Mouse (Mus musculus) intestine, embryonic 15.5 days (tissue): ENCODE data around the gene Olfr1099. TPM values are rescaled to one million over a fixed set of nuclear protein-coding genes. Genes with fewer than 3 reads are reported as not detected.

Experiments used
- ATAC-seq: fragments of 200-750 bp; cut with Nextera tagmentation; 2 replicates; pipeline ENCODE4 v1.8.0; 2017; ENCODE audit warnings: moderate TSS enrichment, moderate library complexity
- H3K27ac ChIP-seq: fragments of 300-500 bp; sonication (generic); 2 replicates; pipeline ENCODE4 v1.5.1; 2015; ENCODE audit warnings: mild to moderate bottlenecking, inconsistent platforms
- H3K27me3 ChIP-seq: fragments of 300-500 bp; sonication (generic); replicated peaks from 2 replicates; pipeline ENCODE4 v1.6.1; 2015; ENCODE audit warnings: inconsistent platforms
- H3K36me3 ChIP-seq: fragments of 300-500 bp; sonication (generic); 2 replicates; pipeline ENCODE4 v1.6.1; 2015; ENCODE audit warnings: inconsistent platforms
- H3K4me1 ChIP-seq: fragments of 300-500 bp; sonication (generic); replicated peaks from 2 replicates; pipeline ENCODE4 v1.6.1; 2015; ENCODE audit warnings: inconsistent platforms
- H3K4me2 ChIP-seq: fragments of 300-500 bp; sonication (generic); replicated peaks from 2 replicates; pipeline ENCODE4 v1.6.1; 2015; ENCODE audit warnings: mild to moderate bottlenecking, inconsistent platforms
- H3K4me3 ChIP-seq: fragments of 300-500 bp; sonication (generic); replicated peaks from 2 replicates; pipeline ENCODE4 v1.5.1; 2015; ENCODE audit warnings: inconsistent platforms
- H3K9ac ChIP-seq: fragments of 300-500 bp; sonication (generic); 2 replicates; pipeline ENCODE4 v1.6.1; 2015; ENCODE audit warnings: inconsistent platforms
- H3K9me3 ChIP-seq: fragments of 300-500 bp; sonication (generic); 2 replicates; pipeline ENCODE4 v1.6.1; 2016; ENCODE audit warnings: inconsistent platforms
- WGBS: fragments of 180-500 bp; shearing (Covaris S2); methylation state at CpG from one replicate; pipeline ENCODE4 v1.1.7; 2015; 5-methylcytosine and 5-hydroxymethylcytosine counted together
- polyA plus RNA-seq: library from polyadenylated mRNA; unstranded; fragments of >200 nt; fragmentation: Nextera tagmentation; extraction: Ambion mirVana; gene quantifications from 2 replicates; pipeline ENCODE4 v1.2.1, GENCODE M21; 2015

The Olfr1099 gene
- polyA plus RNA-seq, result not detected in 2 replicates

- no peak for ATAC-seq
These were observed at the start of gene Olfr1099 for GRCm38 (mm10) chr2:86960593-86960992. Olfr1099 (minus strand) TSS chr2:86960693.

GRCm38 (mm10) chr2:86998098-86998497 is 37.6 kb upstream of the Olfr1099 start, which contains the start of gene Olfr1102:
Olfr1102 (plus strand) TSS chr2:86998398.
- Histone ChIP-seq H3K4me1 (no peaks in the 10 kb centered on the region), H3K4me3 (no peak within 1 kb of the TSS), H3K27ac (no peak within 1 kb of the TSS), H3K27me3 (no peaks in the 10 kb centered on the region), H3K4me2 (no peak within 1 kb of the TSS), H3K9me3 (no peaks in the 10 kb centered on the region), H3K36me3 (no peaks in the 10 kb centered on the region), H3K9ac (no peak within 1 kb of the TSS)
- no peak for ATAC-seq

More at GRCm38 (mm10) chr2:86960593-86960992, at the start of gene Olfr1099:
- Histone ChIP-seq H3K4me1 (no peaks in the 10 kb centered on the region), H3K4me3 (no peak within 1 kb of the TSS), H3K27ac (no peak within 1 kb of the TSS), H3K9me3 (no peaks in the 10 kb centered on the region), H3K36me3 (no peaks in the 10 kb centered on the region), H3K9ac (no peak within 1 kb of the TSS), H3K4me2 (no peak within 1 kb of the TSS), H3K27me3 (no peaks in the 10 kb centered on the region)
- 78% methylated on average over 1 of the region's 1 CpGs for WGBS

GRCm38 (mm10) chr2:86991121-86991520 is 30.6 kb upstream of the Olfr1099 start, which contains the start of gene Olfr1101:
Olfr1101 (minus strand) TSS chr2:86991221.
- WGBS, result 74% methylated on average over 3 of the region's 3 CpGs
- no peaks in the 10 kb centered on the region for H3K36me3 ChIP-seq
- H3K4me3 ChIP-seq, result no peak within 1 kb of the TSS
- H3K4me1 ChIP-seq, result no peaks in the 10 kb centered on the region
- no peaks in the 10 kb centered on the region for H3K27me3 ChIP-seq
- H3K4me2 ChIP-seq, result no peak within 1 kb of the TSS
- H3K27ac ChIP-seq, result no peak within 1 kb of the TSS
- ATAC-seq, result no peak
- no peaks in the 10 kb centered on the region for H3K9me3 ChIP-seq
- H3K9ac ChIP-seq, result no peak within 1 kb of the TSS

- Histone ChIP-seq H3K36me3 (no peaks in the 10 kb centered on the region), H3K4me3 (no peak within 1 kb of the TSS), H3K9me3 (no peaks in the 10 kb centered on the region), H3K9ac (no peak within 1 kb of the TSS), H3K27ac (no peak within 1 kb of the TSS), H3K4me1 (no peaks in the 10 kb centered on the region), H3K27me3 (no peaks in the 10 kb centered on the region), H3K4me2 (no peak within 1 kb of the TSS)
- ATAC-seq, result no peak
- WGBS, result 72% methylated on average over 3 of the region's 3 CpGs
These were observed 19.4 kb upstream of the Olfr1099 start, which contains the start of gene Olfr1100 for GRCm38 (mm10) chr2:86979854-86980253. Olfr1100 (minus strand) TSS chr2:86979954.

- Histone ChIP-seq H3K4me1 (no peaks in the 10 kb centered on the region), H3K9ac (no peak overlapping the region), H3K9me3 (no peaks in the 10 kb centered on the region), H3K36me3 (no peaks in the 10 kb centered on the region), H3K4me3 (no peak overlapping the region), H3K27me3 (no peaks in the 10 kb centered on the region), H3K4me2 (no peak overlapping the region), H3K27ac (no peak overlapping the region)
- no peak for ATAC-seq
These were observed 33.9 kb downstream of the Olfr1099 start for GRCm38 (mm10) chr2:86926557-86926956.

- Histone ChIP-seq H3K4me1 (no peaks in the 10 kb centered on the region), H3K36me3 (no peaks in the 10 kb centered on the region), H3K27me3 (no peaks in the 10 kb centered on the region), H3K27ac (no peak within 1 kb of the TSS), H3K9ac (no peak within 1 kb of the TSS), H3K4me2 (no peak within 1 kb of the TSS), H3K9me3 (no peaks in the 10 kb centered on the region), H3K4me3 (no peak within 1 kb of the TSS)
- WGBS, result 91% methylated on average over 1 of the region's 1 CpGs
- no peak for ATAC-seq
These were observed 36.0 kb downstream of the Olfr1099 start, which contains the start of gene Olfr1098 for GRCm38 (mm10) chr2:86924445-86924844. Olfr1098 (minus strand) TSS chr2:86924545.

GRCm38 (mm10) chr2:86905647-86906046 is 54.8 kb downstream of the Olfr1099 start:
- no peak for ATAC-seq
- Histone ChIP-seq H3K9me3 (no peaks in the 10 kb centered on the region), H3K9ac (no peak overlapping the region), H3K4me2 (no peak overlapping the region), H3K27ac (no peak overlapping the region), H3K27me3 (no peaks in the 10 kb centered on the region), H3K4me1 (no peaks in the 10 kb centered on the region), H3K4me3 (no peak overlapping the region), H3K36me3 (no peaks in the 10 kb centered on the region)
- WGBS, result 84% methylated on average over 2 of the region's 2 CpGs

Other genes with a start within 250 kb of the Olfr1099 start
- not detected in 2 replicates for gene Olfr1089, start 227.0 kb downstream of the Olfr1099 start, polyA plus RNA-seq
- not detected in 2 replicates for gene Olfr1090, start 201.7 kb downstream of the Olfr1099 start, polyA plus RNA-seq
- not detected in 2 replicates for gene Olfr1093, start 178.2 kb downstream of the Olfr1099 start, polyA plus RNA-seq
- gene Olfr141, start 150.7 kb downstream of the Olfr1099 start, polyA plus RNA-seq, result not detected in 2 replicates
- not detected in 2 replicates for gene Olfr1094, start 136.0 kb downstream of the Olfr1099 start, polyA plus RNA-seq
- gene Olfr1095, start 109.0 kb downstream of the Olfr1099 start, polyA plus RNA-seq, result not detected in 2 replicates
- not detected in 2 replicates for gene Gm13723, start 85.9 kb downstream of the Olfr1099 start, polyA plus RNA-seq
- not detected in 2 replicates for gene Olfr1097, start 68.5 kb downstream of the Olfr1099 start, polyA plus RNA-seq
- gene Olfr1098, start 36.1 kb downstream of the Olfr1099 start, polyA plus RNA-seq, result not detected in 2 replicates
- not detected in 2 replicates for gene Olfr1100, start 19.3 kb upstream of the Olfr1099 start, polyA plus RNA-seq
- gene Olfr1101, start 30.5 kb upstream of the Olfr1099 start, polyA plus RNA-seq, result not detected in 2 replicates
- gene Olfr1102, start 37.7 kb upstream of the Olfr1099 start, polyA plus RNA-seq, result not detected in 2 replicates
- gene Olfr1104, start 66.4 kb upstream of the Olfr1099 start, polyA plus RNA-seq, result not detected in 2 replicates
- not detected in 2 replicates for gene Olfr1105, start 75.8 kb upstream of the Olfr1099 start, polyA plus RNA-seq
- not detected in 2 replicates for gene Olfr1106, start 91.6 kb upstream of the Olfr1099 start, polyA plus RNA-seq
- gene Olfr1107, start 115.1 kb upstream of the Olfr1099 start, polyA plus RNA-seq, result not detected in 2 replicates
- not detected in 2 replicates for gene Olfr1109, start 135.3 kb upstream of the Olfr1099 start, polyA plus RNA-seq
- not detected in 2 replicates for gene Olfr259, start 153.9 kb upstream of the Olfr1099 start, polyA plus RNA-seq
- not detected in 2 replicates for gene Olfr1110, start 179.6 kb upstream of the Olfr1099 start, polyA plus RNA-seq
- gene Olfr1111, start 191.9 kb upstream of the Olfr1099 start, polyA plus RNA-seq, result not detected in 2 replicates
- not detected in 2 replicates for gene Olfr1112, start 227.1 kb upstream of the Olfr1099 start, polyA plus RNA-seq
- not detected in 2 replicates for gene Olfr1113, start 248.3 kb upstream of the Olfr1099 start, polyA plus RNA-seq